Mouse (Mus musculus) adrenal gland, adult 8-10 months (tissue): Measurements from ENCODE around the gene Tssk3. TPM values are rescaled to one million over a fixed set of nuclear protein-coding genes. Genes with fewer than 3 reads are reported as not detected.

Experiments
- DNase-seq: peaks from one replicate; pipeline ENCODE4 v3.0.0; 2022
- total RNA-seq, 4 experiments: library from RNA; stranded (reverse); gene quantifications; 2 replicates each; pipeline ENCODE4 v1.2.4; 2022

Tssk3 gene
- total RNA-seq, 4 experiments from 2014 or later: not detected

DNA sequence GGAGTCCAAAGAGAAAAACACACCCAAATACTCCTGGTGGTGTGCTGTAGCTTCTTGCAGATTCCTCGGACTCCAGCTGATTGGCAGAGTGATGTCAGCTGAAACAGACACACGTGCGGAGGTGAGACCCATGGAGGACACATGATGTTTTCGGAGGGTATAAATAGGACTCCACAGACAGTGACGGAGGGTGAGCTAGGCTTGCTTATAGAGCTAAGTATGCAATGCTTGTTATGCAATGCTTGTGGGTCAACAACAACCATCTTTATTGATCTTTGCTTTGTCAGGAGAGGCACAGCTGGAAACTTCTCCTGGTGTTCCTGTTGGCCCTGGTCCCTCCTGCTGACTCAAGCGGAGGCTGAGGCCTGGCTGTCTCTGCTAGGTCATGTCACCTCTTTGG, 42.1 kb downstream of the Tssk3 start:
- no peak for DNase-seq

DNA sequence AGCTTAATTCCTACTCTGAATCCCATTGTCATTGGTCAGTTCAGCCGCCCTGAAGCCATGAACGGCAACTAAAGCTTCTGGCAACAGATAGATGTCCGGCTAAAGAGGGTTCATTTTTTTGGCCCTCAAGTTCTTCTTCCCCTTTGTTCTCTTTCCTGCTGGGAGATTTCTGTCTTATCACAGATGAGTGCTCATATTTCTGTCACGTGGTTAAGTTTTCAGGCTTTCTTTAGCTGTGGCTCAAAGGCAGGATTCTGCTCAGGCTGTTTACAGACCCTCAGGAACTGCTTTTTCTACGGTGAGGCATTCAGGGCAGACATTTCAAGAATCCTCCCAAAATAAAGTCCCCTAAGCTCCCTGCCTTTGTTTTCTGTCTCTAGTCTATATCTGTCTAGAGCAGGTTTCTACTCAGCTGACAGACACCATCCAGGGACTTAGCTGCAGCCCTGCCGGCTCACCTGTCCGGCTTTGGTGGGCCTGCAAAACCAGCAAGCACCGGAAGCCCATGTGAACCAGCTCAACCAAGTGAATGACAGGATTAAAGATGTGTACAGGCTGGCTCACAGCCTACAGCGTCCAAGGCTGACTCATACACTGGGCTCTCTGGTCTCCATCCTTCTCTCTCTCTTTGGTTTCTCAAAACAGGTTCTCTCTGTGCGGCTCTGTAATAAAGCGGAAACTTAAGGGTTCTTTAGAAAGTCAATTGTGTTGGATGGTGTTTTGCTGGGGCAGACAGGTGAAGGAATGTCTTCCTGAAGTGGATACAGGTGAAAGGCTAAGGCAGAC, 42.9 kb downstream of the Tssk3 start:
- DNase-seq: no peak

DNA sequence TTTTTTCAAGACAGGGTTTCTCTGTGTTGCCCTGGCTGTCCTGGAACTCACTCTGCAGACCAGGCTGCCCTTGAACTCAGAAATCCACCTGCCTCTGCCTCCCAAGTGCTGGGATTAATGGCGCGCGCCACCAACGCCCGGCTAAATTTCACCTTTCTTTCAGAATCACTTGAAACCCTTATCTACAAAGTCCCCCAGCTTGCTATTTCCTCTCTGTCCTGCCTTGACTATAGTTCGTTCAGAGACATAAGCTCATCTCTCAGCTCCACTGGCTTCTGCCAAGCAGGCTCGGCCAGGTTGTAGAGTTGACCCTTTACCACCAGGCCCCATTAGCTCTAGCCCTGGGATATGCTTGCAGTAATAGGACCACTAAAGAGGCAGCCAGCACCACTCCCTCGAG, 43.5 kb downstream of the Tssk3 start:
- no peak for DNase-seq

DNA sequence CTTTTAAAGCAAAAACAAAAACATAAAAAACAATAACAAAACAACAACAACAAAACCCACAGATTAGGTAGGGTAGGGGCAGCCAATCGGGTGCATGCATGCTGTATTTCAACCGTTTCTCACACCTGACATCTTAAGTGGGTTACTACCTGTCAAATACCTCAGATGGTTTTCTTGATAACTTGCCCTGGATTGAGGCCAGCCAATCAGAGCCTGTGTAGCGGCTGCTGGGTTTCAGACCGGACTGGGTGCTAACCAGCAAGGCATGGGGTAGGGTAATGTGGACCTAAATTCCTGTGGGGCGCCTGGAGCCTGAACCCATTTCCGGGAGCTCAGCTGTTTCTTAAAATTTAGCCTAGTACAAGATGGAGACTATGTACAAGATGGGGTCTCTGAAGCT, 49.7 kb downstream of the Tssk3 start:
- DNase-seq: no peak

DNA sequence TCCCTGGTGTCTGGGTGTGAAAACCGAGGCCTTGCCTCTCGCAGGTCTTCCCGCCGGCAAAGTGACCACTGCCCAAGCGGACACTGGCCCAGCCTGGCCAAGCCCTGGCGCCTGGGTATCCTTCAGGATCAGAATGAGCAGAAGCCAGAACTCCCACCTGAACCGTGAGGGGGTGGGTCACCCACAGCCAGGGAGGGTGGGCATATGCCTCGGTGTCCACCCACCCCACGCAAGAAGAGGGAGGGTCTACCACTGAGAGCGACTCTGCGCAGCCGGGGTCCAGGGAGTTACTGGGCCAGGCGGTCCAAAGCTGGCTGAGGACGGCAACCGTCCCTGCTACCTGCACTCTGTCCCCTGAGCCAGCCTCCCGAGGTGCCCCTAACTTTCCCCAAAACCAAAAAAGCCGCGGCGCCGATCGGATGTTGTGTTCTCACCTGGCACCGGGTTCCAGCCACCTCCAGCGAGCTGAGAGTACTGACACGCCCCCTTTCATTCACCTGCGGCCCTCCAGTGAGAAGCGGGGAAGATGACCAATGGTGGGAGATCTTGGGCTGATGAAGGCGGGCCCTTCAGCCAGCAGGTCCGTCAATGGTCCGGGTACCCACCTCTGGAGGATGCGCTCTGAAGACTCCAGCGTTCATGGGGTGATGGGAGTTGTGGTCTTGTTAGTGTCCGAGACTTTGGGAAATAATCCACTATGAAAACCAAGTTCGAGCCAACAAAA, 50.3 kb downstream of the Tssk3 start, which contains the start of gene Zbtb8b:
Gene Zbtb8b (minus strand): TSS at position 514 of the 724 bp plus-strand sequence.
- no peak for DNase-seq

Other genes starting within 250 kb of the Tssk3 start
- gene C77080, start 229.6 kb downstream of the Tssk3 start, total RNA-seq: 10 to 100 TPM; 23.9 to 44.8 (median 34.4) TPM
- gene Sync, start 203.4 kb downstream of the Tssk3 start, total RNA-seq: 1 to 10 TPM in 3 of 4 experiments, under 1 TPM in 1; 0.73 to 2.5 (median 1.1) TPM
- 100 to 1,000 TPM; 122 to 167 (median 155) TPM for gene Rbbp4, start 155.7 kb downstream of the Tssk3 start, total RNA-seq
- gene Zbtb8os, start 155.3 kb downstream of the Tssk3 start, total RNA-seq: 10 to 100 TPM; 50.9 to 62.1 (median 56.6) TPM
- gene Zbtb8a, start 112.9 kb downstream of the Tssk3 start, total RNA-seq: 1 to 10 TPM; 4.7 to 7.8 (median 5.2) TPM
- under 1 TPM; 0.09 to 0.65 (median 0.34) TPM for gene Zbtb8b, start 50.2 kb downstream of the Tssk3 start, total RNA-seq
- 10 to 100 TPM; 73.0 to 83.5 (median 80.3) TPM for gene Bsdc1, start 29.4 kb downstream of the Tssk3 start, total RNA-seq
- 1 to 10 TPM in 1 of 4 experiments, not detected in 3; 1.2 TPM for gene Fam229a, start 168 bp upstream of the Tssk3 start, total RNA-seq
- 10 to 100 TPM; 36.0 to 48.0 (median 43.9) TPM for gene Marcksl1, start 22.6 kb upstream of the Tssk3 start, total RNA-seq
- 10 to 100 TPM; 41.0 to 84.1 (median 61.0) TPM for gene Hdac1, start 51.7 kb upstream of the Tssk3 start, total RNA-seq
- gene Lck, start 82.6 kb upstream of the Tssk3 start, total RNA-seq: 1 to 10 TPM; 1.9 to 3.5 (median 2.6) TPM
- gene Fam167b, start 87.5 kb upstream of the Tssk3 start, total RNA-seq: 10 to 100 TPM; 25.5 to 43.5 (median 29.0) TPM
- 100 to 1,000 TPM; 174 to 190 (median 182) TPM for gene Eif3i, start 109.6 kb upstream of the Tssk3 start, total RNA-seq
- gene Tmem234, start 109.6 kb upstream of the Tssk3 start, total RNA-seq: 100 to 1,000 TPM; 104 to 120 (median 109) TPM
- gene Dcdc2b, start 123.2 kb upstream of the Tssk3 start, total RNA-seq: 1 to 10 TPM; 1.4 to 4.2 (median 2.8) TPM
- 10 to 100 TPM; 35.1 to 47.4 (median 43.0) TPM for gene Iqcc, start 128.1 kb upstream of the Tssk3 start, total RNA-seq
- 10 to 100 TPM; 32.1 to 49.2 (median 43.5) TPM for gene Ccdc28b, start 132.9 kb upstream of the Tssk3 start, total RNA-seq
- gene Txlna, start 150.0 kb upstream of the Tssk3 start, total RNA-seq: 10 to 100 TPM; 65.9 to 84.3 (median 74.4) TPM
- gene Kpna6, start 181.7 kb upstream of the Tssk3 start, total RNA-seq: 100 to 1,000 TPM in 2 of 4 experiments, 10 to 100 TPM in 2; 79.9 to 108 (median 103) TPM
- gene Tmem39b, start 205.8 kb upstream of the Tssk3 start, total RNA-seq: 10 to 100 TPM; 10.5 to 13.9 (median 11.1) TPM